Mouse (Mus musculus) stomach, postnatal 0 days (tissue): ENCODE results near the gene Pkp4.

ENCODE experiments used
- CTCF ChIP-seq: IDR thresholded peaks from 2 replicates; pipeline ENCODE4 v1.5.1; 2016; ENCODE audit warnings: antibody characterized with exemption, low read depth, mild to moderate bottlenecking, moderate library complexity
- EP300 ChIP-seq: optimal IDR thresholded peaks from 2 replicates; pipeline ENCODE3; 2016; ENCODE audit warnings: antibody characterized with exemption

- TF ChIP-seq CTCF (no peak), EP300 (no peak)
These were observed 182.1 kb downstream of the Pkp4 start for GRCm38 (mm10) chr2:59342591-59343210.
